Mouse (Mus musculus) erythroblast, embryonic 14.5 days (primary cell): ENCODE measurements around the gene Cryz. TPM values are rescaled to one million over a fixed set of nuclear protein-coding genes. Genes with fewer than 3 reads are reported as not detected.

Source experiments
- H3K27me3 ChIP-seq: 2 replicates; pipeline ENCODE4 v1.6.1; 2012; ENCODE audit warnings: inconsistent platforms; ENCODE audit not compliant: control insufficient read depth
- H3K36me3 ChIP-seq: 2 replicates; pipeline ENCODE4 v1.6.1; 2012; ENCODE audit warnings: mild to moderate bottlenecking, inconsistent platforms; ENCODE audit not compliant: control insufficient read depth
- H3K4me1 ChIP-seq: 2 replicates; pipeline ENCODE4 v1.6.1; 2012; ENCODE audit warnings: inconsistent platforms; ENCODE audit not compliant: control insufficient read depth
- H3K4me3 ChIP-seq: replicated peaks from 2 replicates; pipeline ENCODE3; 2012; ENCODE audit warnings: moderate library complexity, mild to moderate bottlenecking, inconsistent platforms
- H3K9me3 ChIP-seq: 2 replicates; pipeline ENCODE4 v1.6.1; 2012; ENCODE audit warnings: low read length, inconsistent platforms, mixed read lengths; ENCODE audit not compliant: control insufficient read depth
- GATA1 ChIP-seq: IDR thresholded peaks from 2 replicates; pipeline ENCODE4 v1.6.1; 2012; ENCODE audit warnings: low read length, inconsistent platforms, mixed read lengths
- TAL1 ChIP-seq: IDR thresholded peaks from 3 replicates; pipeline ENCODE4 v1.6.1; 2012; ENCODE audit warnings: low read length, inconsistent platforms, mixed read lengths
- polyA plus RNA-seq: library from polyadenylated mRNA; stranded (reverse); fragments of >175 nt; gene quantifications from 2 replicates; pipeline ENCODE4 v1.2.3, GENCODE M21; 2012

The Cryz gene
- polyA plus RNA-seq, 1 experiment, result 0.22 TPM

- H3K4me3 ChIP-seq, result no peak overlapping the region
- H3K4me1 ChIP-seq, result no peaks in the 10 kb centered on the region
- H3K9me3 ChIP-seq, result no peaks in the 10 kb centered on the region
- TF ChIP-seq GATA1 (no peak), TAL1 (no peak)
- H3K36me3 ChIP-seq, result no peaks in the 10 kb centered on the region
- H3K27me3 ChIP-seq, result no peaks in the 10 kb centered on the region
These were observed 50.3 kb downstream of the Cryz start for GRCm38 (mm10) chr3:154646638-154647442.

GRCm38 (mm10) chr3:154647443-154647780 lies 50.9 kb downstream of the Cryz start:
- Histone ChIP-seq H3K4me1 (no peaks in the 10 kb centered on the region), H3K27me3 (no peaks in the 10 kb centered on the region), H3K4me3 (no peak overlapping the region), H3K9me3 (no peaks in the 10 kb centered on the region), H3K36me3 (no peaks in the 10 kb centered on the region)
- TF ChIP-seq GATA1, result no peak
- no peak for TF ChIP-seq TAL1

- H3K36me3 ChIP-seq, result no peaks in the 10 kb centered on the region
- H3K4me3 ChIP-seq, result no peak overlapping the region
- H3K27me3 ChIP-seq, result no peaks in the 10 kb centered on the region
- TF ChIP-seq GATA1 (no peak), TAL1 (no peak)
- no peaks in the 10 kb centered on the region for H3K4me1 ChIP-seq
- no peaks in the 10 kb centered on the region for H3K9me3 ChIP-seq
These were observed 53.1 kb downstream of the Cryz start for GRCm38 (mm10) chr3:154649411-154650285.

GRCm38 (mm10) chr3:154651192-154651821 lies 54.8 kb downstream of the Cryz start:
- Histone ChIP-seq H3K9me3 (no peaks in the 10 kb centered on the region), H3K27me3 (no peaks in the 10 kb centered on the region), H3K4me1 (no peaks in the 10 kb centered on the region), H3K36me3 (no peaks in the 10 kb centered on the region), H3K4me3 (no peak overlapping the region)
- TF ChIP-seq GATA1, result no peak
- no peak for TF ChIP-seq TAL1

- Histone ChIP-seq H3K36me3 (no peaks in the 10 kb centered on the region), H3K4me3 (no peak overlapping the region), H3K9me3 (peaks cover 4% of the 10 kb centered on the region), H3K27me3 (no peaks in the 10 kb centered on the region), H3K4me1 (no peaks in the 10 kb centered on the region)
- TF ChIP-seq TAL1 (no peak), GATA1 (no peak)
These were observed 56.3 kb downstream of the Cryz start for GRCm38 (mm10) chr3:154652581-154653420.

GRCm38 (mm10) chr3:154653454-154653853 lies 56.9 kb downstream of the Cryz start:
- H3K36me3 ChIP-seq, result no peaks in the 10 kb centered on the region
- H3K4me3 ChIP-seq, result no peak overlapping the region
- no peaks in the 10 kb centered on the region for H3K4me1 ChIP-seq
- no peaks in the 10 kb centered on the region for H3K27me3 ChIP-seq
- H3K9me3 ChIP-seq, result peaks cover 6% of the 10 kb centered on the region
- TF ChIP-seq TAL1 (no peak), GATA1 (no peak)

- peaks cover 6% of the 10 kb centered on the region for H3K9me3 ChIP-seq
- H3K27me3 ChIP-seq, result no peaks in the 10 kb centered on the region
- H3K4me1 ChIP-seq, result no peaks in the 10 kb centered on the region
- TF ChIP-seq TAL1 (no peak), GATA1 (no peak)
- H3K4me3 ChIP-seq, result no peak overlapping the region
- no peaks in the 10 kb centered on the region for H3K36me3 ChIP-seq
These were observed 57.8 kb downstream of the Cryz start for GRCm38 (mm10) chr3:154654284-154654683.

- Histone ChIP-seq H3K36me3 (no peaks in the 10 kb centered on the region), H3K4me1 (no peaks in the 10 kb centered on the region), H3K4me3 (no peak overlapping the region), H3K27me3 (no peaks in the 10 kb centered on the region), H3K9me3 (peaks cover 6% of the 10 kb centered on the region)
- TF ChIP-seq GATA1 (no peak), TAL1 (no peak)
These were observed 58.4 kb downstream of the Cryz start for GRCm38 (mm10) chr3:154654901-154655300.
